Mouse (Mus musculus): Measurements from ENCODE around the gene Nav3.

Nav3 gene

GRCm38 (mm10) chr10:110455838-110456493 is at the start of gene Nav3:
TSS of gene Nav3 (minus strand) at chr10:110456204.
- DNase-seq (ENCODE audit: low read depth in 1 of 2, low spot score in 2 of 2): no peak

- DNase-seq (ENCODE audit: low read depth in 1 of 2, low spot score in 2 of 2): no peak
Observed at GRCm38 (mm10) chr10:110485306-110485705, 29.3 kb upstream of the Nav3 start.

- no peak for DNase-seq (ENCODE audit: low read depth in 1 of 2, low spot score in 2 of 2)
Observed at GRCm38 (mm10) chr10:110484822-110485221, 28.8 kb upstream of the Nav3 start.

- DNase-seq (ENCODE audit: low read depth in 1 of 2, low spot score in 2 of 2): no peak
Observed at GRCm38 (mm10) chr10:110479189-110479588, 23.2 kb upstream of the Nav3 start.

GRCm38 (mm10) chr10:110477689-110478314 is 21.8 kb upstream of the Nav3 start:
- no peak for DNase-seq (ENCODE audit: low read depth in 1 of 2, low spot score in 2 of 2)

- DNase-seq (ENCODE audit: low read depth in 1 of 2, low spot score in 2 of 2): no peak
Observed at GRCm38 (mm10) chr10:110474107-110474506, 18.1 kb upstream of the Nav3 start.

GRCm38 (mm10) chr10:110469445-110469844 is 13.4 kb upstream of the Nav3 start:
- no peak for DNase-seq (ENCODE audit: low read depth in 1 of 2, low spot score in 2 of 2)

GRCm38 (mm10) chr10:110455063-110455837 is 754 bp downstream of the Nav3 start:
- no peak for DNase-seq (ENCODE audit: low read depth in 1 of 2, low spot score in 2 of 2)

- no peak for DNase-seq (ENCODE audit: low read depth in 1 of 2, low spot score in 2 of 2)
Observed at GRCm38 (mm10) chr10:110453566-110453965, 2.4 kb downstream of the Nav3 start.

- DNase-seq (ENCODE audit: low read depth in 1 of 2, low spot score in 2 of 2): no peak
Observed at GRCm38 (mm10) chr10:110440396-110440795, 15.6 kb downstream of the Nav3 start.

GRCm38 (mm10) chr10:110431078-110431477 is 24.9 kb downstream of the Nav3 start:
- DNase-seq (ENCODE audit: low read depth in 1 of 2, low spot score in 2 of 2): no peak

GRCm38 (mm10) chr10:110429578-110429977 is 26.4 kb downstream of the Nav3 start:
- DNase-seq (ENCODE audit: low read depth in 1 of 2, low spot score in 2 of 2): no peak

- DNase-seq (ENCODE audit: low read depth in 1 of 2, low spot score in 2 of 2): no peak
Observed at GRCm38 (mm10) chr10:110429052-110429451, 27.0 kb downstream of the Nav3 start.

- DNase-seq (ENCODE audit: low read depth in 1 of 2, low spot score in 2 of 2): no peak
Observed at GRCm38 (mm10) chr10:110421533-110421932, 34.5 kb downstream of the Nav3 start.

GRCm38 (mm10) chr10:110417003-110417402 is 39.0 kb downstream of the Nav3 start:
- DNase-seq (ENCODE audit: low read depth in 1 of 2, low spot score in 2 of 2): no peak

- no peak for DNase-seq (ENCODE audit: low read depth in 1 of 2, low spot score in 2 of 2)
Observed at GRCm38 (mm10) chr10:110415624-110416023, 40.4 kb downstream of the Nav3 start.

- no peak for DNase-seq (ENCODE audit: low read depth in 1 of 2, low spot score in 2 of 2)
Observed at GRCm38 (mm10) chr10:110413281-110413897, 42.6 kb downstream of the Nav3 start.

GRCm38 (mm10) chr10:110402950-110403349 is 53.1 kb downstream of the Nav3 start:
- no peak for DNase-seq (ENCODE audit: low read depth in 1 of 2, low spot score in 2 of 2)

GRCm38 (mm10) chr10:110400642-110401041 is 55.4 kb downstream of the Nav3 start:
- DNase-seq (ENCODE audit: low read depth in 1 of 2, low spot score in 2 of 2): no peak

GRCm38 (mm10) chr10:110398643-110399042 is 57.4 kb downstream of the Nav3 start:
- DNase-seq (ENCODE audit: low read depth in 1 of 2, low spot score in 2 of 2): no peak

- DNase-seq (ENCODE audit: low read depth in 1 of 2, low spot score in 2 of 2): no peak
Observed at GRCm38 (mm10) chr10:110386476-110387197, 69.4 kb downstream of the Nav3 start.

Measured in monocyte, adult 2 months (primary cell).